Mouse (Mus musculus) right cerebral cortex, adult 2 months (tissue): ENCODE data around the gene Tinagl1.
A peak's percentile ranks its signal among the peaks of the same experiment; 100 is the strongest.

Experiments used
- DNase-seq, 2 experiments: peaks; one replicate each; pipeline ENCODE4 v3.0.0; 2021 to 2022; ENCODE audit warnings: low spot score in 2 of 2

Tinagl1 gene

DNA sequence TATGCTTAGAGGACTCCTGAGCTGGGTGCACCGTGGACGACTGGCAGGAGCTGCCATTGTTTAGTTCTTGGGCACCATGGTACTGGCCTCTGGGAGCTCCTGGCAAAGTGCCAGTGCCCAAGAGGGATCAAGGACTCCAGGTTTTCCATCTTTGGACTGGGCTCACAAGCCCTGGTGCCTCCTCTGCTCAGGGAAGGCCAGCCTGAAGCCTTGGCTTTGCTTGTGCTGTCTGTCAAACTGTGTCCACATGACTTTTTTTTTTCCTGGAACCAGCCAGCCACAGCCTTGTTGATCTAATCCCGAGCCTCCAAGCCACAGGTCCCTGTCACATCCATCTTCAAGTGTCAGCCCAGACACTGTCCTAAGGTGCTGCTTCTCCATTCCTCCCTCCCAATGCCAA is 33.1 kb downstream of the Tinagl1 start:
- no peak for DNase-seq

DNA sequence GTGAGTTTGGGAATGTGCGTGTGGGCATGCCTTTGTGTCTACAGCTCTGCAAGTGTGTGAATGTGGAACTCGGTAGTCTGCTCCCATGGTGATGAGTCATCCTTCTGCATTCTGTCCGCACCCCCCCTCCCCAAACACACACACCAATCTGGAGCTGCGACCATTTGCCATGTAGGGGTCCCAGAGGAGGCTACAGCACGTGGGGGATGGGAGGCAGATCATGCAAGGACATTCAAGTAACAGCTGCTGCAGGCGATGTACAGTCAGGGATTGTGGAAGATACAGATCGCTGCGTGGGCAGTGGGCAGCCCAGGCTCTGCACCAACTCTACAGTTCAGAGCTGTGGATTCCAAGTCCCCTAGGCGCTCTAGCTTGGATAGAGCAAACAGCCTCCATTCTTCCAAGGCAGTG is 33.9 kb downstream of the Tinagl1 start:
- DNase-seq, result peak; percentile 65 to 77

DNA sequence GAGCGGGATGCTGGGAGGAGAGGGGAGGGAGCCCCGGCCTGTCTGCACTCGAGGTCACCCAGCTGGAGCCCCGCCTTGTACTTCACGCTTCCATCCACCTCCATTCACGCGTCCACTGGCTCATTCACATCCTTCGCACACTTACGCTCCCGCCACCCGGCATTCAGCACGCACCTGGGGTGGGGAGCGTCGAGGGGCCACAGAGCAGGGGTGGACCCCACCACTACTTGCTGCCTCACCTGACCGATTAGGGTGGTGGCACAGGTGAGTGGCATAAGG is 35.8 kb downstream of the Tinagl1 start, which contains the start of gene Hcrtr1:
Gene Hcrtr1, minus strand, starts transcription at position 146 of the 279 bp plus-strand sequence.
- DNase-seq, result no peak

DNA sequence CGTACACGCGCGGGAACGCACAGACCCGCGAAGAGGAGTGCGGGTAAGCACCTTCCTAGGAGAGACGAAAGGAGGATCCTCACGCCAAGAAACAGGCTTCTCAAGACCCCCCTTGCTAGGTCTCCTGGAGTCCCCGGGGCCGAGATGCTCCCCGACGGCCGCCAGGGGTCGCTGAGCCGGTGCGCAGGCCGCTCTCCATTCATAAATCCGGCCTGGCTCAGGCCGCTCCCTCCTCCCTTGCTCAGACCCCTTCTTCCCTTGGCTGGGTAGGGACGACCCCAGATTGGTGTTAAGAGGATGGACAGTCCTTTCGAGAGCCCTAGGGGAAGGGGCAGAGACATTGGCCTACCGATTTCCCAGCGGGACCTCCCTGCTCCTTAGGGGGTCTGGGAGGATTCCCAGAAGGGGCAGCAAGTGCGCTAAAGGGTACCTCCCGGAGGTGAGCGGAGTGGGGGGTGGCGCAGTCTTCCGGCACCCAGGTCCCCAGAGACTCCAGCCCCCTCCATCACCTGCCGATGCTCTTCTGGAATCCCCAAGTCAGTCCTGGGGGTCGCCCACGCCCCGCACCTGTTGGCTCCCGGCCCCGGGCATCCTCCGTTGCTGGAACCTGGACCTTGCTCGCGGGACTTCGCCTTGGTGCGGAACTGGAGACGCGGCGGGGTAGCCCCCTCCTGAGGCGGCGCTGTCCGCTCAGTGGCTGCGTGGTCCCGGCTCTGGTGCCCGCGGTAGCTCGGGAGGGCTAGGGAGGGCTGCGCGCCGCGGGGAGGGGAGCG is 36.3 kb downstream of the Tinagl1 start:
- DNase-seq, result peak; percentile 59 to 64

DNA sequence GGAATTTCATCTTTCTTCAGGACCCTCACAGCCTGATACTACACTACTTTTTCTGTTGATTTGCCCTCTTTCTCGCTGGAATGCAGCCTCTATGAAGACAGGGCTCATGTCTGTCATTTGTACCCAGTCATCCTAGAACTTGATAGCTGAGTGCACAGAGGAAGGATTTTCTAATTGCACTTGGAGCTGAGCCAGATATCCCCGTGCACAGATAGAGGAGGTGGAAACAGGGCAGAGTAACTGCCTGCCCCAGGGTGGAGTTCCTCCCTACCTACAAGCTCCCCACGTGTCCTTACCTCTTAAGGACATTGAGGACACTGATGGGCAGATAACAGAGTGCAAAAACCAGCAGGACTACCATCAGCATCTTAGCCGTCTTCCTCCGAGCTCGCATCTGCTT is 41.5 kb downstream of the Tinagl1 start:
- DNase-seq, result no peak

DNA sequence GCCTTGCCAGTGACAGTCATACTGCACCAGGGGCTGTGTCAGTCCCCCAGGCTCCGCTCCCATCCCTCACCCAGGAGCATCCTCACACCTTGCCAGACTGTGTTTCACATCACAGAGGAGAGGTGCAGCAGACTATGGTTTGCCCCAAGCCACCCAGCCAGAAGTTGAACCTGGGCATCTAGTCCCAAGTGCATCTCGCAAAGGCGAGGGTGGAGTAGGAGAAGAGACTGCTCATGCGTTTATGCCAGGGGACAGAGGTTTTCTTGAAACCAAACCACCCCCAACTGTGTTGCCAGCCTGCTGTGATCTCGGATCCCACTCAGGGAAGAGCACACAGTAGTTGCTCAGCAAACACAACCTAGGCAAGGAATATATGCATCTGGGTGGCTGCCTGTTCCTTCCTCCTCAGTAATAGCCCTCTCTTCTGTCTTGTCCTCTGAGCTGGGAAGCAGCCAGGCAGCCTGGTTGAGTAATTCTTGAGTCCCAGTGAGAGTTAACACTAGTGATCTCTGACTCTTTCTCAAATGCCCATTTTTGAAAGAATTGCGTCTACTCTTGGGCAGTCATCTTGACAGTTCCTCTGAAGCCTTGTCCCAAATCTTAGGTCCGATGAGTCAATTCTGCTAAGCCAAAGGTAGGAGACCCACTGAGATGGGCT is 43.3 kb downstream of the Tinagl1 start:
- DNase-seq, result no peak

DNA sequence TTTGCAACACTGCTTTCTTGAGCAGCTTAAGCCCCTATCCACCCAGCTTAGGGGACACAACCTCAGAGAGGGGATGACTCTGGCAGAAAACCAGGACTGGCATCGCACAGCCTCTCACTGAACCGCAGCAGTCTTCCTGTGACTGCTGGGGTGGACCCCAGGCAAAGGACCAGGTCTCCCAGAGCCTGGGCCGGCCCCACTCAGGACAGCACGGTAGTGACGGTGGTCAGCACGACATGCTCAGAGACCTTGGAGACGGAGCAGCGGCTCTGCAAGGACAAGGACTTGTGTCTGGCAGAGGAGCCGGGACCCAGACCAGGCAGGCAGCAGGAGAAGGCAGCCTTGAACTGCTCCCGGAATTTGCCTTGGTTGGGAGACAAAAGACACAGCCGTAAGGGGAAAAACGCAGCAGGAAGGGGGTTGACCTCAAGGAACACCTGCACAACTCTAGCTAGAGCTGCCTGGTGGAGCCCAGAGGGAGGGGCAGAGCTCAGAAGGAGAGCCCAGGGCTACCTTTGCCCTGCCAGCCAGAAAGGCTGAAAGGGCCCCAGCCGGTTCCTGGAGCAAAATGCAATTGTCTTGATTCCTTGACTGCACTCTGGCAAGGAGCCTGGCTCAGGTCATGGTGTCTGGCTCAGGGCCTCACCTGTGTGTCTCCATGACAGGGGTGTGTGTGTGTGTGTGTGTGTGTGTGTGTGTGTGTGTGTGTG is 44.1 kb downstream of the Tinagl1 start:
- DNase-seq, result no peak

DNA sequence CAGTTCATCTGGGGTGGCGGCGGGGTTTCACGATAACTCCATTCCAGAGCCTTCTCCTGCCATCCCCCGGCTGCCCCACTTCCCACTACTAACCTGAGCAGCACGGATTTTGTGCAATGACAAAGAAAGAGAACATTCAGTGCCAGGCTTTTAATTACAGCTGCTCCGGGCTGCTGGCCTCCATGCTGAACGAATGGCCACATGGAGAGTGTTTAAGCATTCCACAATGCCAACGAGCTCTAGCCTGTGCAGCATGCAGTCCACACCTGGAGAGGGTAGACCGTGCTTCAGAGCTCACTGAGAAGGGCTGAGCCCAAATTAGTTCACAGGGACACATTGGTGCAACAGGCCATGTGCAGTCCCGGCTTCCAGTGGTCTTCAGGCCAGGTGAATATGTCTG is 44.8 kb downstream of the Tinagl1 start:
- no peak for DNase-seq

DNA sequence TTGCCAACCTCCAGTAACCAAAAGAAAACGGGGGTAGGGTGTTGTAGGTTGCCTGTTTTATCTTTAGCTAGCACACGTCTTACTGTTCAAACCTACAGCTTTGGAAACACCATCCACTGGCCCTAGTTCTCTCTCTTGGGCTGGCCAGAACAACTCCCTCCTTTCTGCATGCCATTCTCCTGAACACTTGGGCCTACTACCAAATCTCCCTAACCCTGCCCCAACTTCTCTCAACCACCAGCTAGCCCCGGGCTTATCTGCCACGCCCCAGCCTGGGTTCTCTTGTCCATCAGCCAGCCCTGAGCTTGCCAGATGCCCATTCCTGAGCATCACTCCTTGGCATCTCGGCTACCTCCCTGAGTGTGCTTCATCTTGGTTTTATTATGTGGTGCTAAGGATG is 46.0 kb downstream of the Tinagl1 start:
- DNase-seq, result no peak

DNA sequence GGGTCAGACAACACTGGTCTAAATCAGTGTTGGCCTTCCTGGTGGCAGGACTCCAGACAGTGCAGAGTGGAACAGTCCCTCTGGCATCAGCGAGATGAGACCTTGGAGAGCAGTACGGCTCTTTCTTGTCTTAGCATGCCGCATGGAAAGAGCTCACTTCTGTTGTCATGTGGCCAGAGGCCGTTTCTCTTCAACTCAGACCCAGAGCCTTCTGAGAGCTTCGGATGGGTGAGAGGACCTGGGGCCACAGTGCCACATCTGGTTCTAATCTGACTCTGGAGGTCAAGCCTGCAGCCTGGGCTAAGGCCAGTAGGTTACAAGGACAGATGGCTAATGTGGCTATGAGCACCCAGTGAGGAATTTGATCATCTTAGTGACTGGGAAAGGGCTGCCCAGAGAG is 49.0 kb downstream of the Tinagl1 start:
- no peak for DNase-seq

DNA sequence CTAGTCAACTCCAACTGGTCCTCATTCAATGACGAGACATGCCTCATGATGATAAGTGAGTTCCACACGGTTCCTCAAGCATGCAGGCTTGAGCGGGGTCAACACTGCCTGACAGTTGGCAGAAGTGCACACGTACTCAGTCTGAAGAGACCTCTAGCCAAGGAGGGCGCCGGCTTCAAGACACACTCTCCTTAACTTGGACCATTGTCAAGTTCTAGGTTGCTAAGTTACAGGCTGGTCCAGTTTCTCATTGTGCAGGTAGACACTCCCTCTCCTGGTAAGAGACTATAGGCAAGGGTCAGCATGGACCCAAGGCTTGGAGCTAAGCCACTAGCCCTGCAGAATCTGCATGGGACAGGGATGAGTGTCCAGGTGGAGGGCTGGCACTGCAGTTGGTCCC is 49.8 kb downstream of the Tinagl1 start:
- DNase-seq, result no peak

DNA sequence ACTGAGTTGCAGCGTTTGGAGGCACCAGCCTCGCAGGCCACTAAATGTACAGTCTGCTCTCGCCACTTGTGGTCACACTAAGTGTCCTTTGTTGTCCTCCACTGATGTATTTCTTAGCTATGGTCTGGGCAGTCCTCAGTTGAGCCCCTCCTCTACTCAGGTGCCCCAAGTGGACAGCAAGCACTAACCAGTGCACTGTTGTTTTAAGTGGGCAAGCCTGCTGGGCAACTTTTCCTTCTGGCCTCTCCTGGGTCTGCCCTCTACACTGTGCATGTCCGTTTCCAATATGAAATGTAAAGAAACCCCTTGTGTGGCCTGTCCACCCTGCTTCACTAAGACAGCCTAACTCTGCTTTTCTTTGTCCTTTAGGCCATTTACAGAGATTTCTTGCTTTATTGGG is 50.8 kb downstream of the Tinagl1 start:
- no peak for DNase-seq

DNA sequence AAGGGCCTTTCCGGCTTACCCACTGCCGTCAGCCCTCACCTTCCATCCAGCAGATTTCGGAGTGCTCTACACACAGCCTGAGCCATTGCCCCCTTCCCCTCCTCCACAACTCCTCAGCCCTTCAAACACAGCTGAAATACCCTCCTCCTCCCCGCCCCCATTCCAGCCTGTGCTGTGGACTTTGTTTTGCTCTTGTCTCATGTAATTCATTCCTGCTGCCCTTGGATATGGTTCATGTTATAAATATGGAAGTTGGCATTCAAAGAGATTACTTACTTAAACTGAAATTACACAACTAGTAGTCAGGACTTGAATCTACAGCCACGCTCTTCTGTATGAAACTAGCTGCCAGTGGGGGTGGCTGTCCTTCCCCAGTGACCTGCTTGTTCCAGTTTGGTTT is 51.9 kb downstream of the Tinagl1 start:
- no peak for DNase-seq

DNA sequence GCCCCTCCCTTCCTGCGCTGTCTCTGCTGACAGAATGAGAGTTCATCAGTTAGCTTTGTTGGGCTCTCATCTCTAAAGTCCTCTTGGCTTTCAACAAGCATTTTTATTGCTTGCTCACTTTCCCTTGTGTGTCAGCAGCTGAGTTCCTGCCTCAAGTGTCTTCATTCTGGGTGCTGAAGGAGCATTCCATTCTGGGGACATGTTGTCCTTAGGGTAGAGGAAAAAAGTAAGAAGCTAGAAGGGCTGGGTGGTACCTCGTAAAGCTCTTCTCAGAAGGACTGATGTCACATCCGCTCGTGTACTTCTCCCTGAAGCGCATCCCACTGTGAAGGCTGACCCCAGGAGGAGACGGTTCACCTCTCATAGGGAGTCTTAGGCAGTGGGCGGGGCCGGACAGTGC is 53.4 kb downstream of the Tinagl1 start:
- DNase-seq, result no peak

DNA sequence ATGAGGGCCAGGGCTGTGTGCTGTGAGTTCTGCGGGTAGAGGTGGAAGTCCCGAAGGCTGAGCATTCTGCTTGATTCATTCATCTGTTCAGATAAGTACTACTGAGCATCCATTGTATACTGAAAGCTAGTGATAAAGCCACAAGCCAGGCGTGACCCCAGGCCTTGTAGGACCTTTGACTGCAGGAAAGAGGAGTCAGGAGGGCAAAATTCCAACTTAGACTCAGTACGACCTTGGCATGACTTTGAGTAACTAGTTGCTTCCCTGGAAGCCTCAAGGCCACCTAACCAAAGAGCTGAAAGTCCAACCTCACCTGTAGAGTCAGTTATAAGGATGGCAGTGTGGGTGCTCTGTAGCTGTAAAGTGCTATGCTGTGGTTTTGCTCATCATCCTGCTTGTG is 54.2 kb downstream of the Tinagl1 start:
- no peak for DNase-seq
